Mouse (Mus musculus) liver, embryonic 11.5 days (tissue): ENCODE data around the gene Ugt1a10. TPM values are rescaled to one million over a fixed set of nuclear protein-coding genes. Genes with fewer than 3 reads are reported as not detected.

Source experiments
- ATAC-seq: fragments of 200-750 bp; cut with Nextera tagmentation; replicated peaks from 2 replicates; pipeline ENCODE4 v1.8.0; 2017; ENCODE audit warnings: moderate number of reproducible peaks, mild to moderate bottlenecking, moderate TSS enrichment, moderate library complexity; ENCODE audit not compliant: low FRiP score
- DNase-seq: peaks from one replicate; pipeline ENCODE4 v3.0.0-alpha.2; 2017; ENCODE audit warnings: low spot score
- H3K27ac ChIP-seq: fragments of 300-500 bp; sonication (generic); 2 replicates; pipeline ENCODE4 v1.5.1; 2014; ENCODE audit warnings: mild to moderate bottlenecking, low read depth, low read length, control low read depth
- H3K27me3 ChIP-seq: fragments of 300-500 bp; sonication (generic); replicated peaks from 2 replicates; pipeline ENCODE4 v1.6.1; 2014; ENCODE audit warnings: low read length, mixed read lengths; ENCODE audit not compliant: control insufficient read depth, insufficient read depth
- H3K36me3 ChIP-seq: fragments of 300-500 bp; sonication (generic); 2 replicates; pipeline ENCODE4 v1.6.1; 2014; ENCODE audit warnings: mild to moderate bottlenecking, low read length, moderate library complexity, mixed read lengths; ENCODE audit not compliant: control insufficient read depth, insufficient read depth
- H3K4me1 ChIP-seq: fragments of 300-500 bp; sonication (generic); replicated peaks from 2 replicates; pipeline ENCODE4 v1.6.1; 2014; ENCODE audit warnings: low read length, mixed read lengths; ENCODE audit not compliant: control insufficient read depth, insufficient read depth
- H3K4me2 ChIP-seq: fragments of 300-500 bp; sonication (generic); 2 replicates; pipeline ENCODE4 v1.6.1; 2014; ENCODE audit warnings: mild to moderate bottlenecking, control low read depth, moderate library complexity
- H3K4me3 ChIP-seq: fragments of 300-500 bp; sonication (generic); 2 replicates; pipeline ENCODE4 v1.5.1; 2014; ENCODE audit warnings: low read depth, low read length, control low read depth
- H3K9ac ChIP-seq: fragments of 300-500 bp; sonication (generic); 2 replicates; pipeline ENCODE4 v1.6.1; 2014; ENCODE audit warnings: low read depth, low read length, control low read depth
- H3K9me3 ChIP-seq: fragments of 300-500 bp; sonication (generic); 2 replicates; pipeline ENCODE4 v1.6.1; 2016; ENCODE audit warnings: low read length, inconsistent platforms, mixed read lengths; ENCODE audit not compliant: control insufficient read depth
- WGBS: fragments of 180-500 bp; shearing (Covaris S2); extraction: QIAGEN DNeasy Blood & Tissue Kit; methylation state at CpG from one replicate; pipeline ENCODE4 v1.1.7; 2014; 5-methylcytosine and 5-hydroxymethylcytosine counted together
- polyA plus RNA-seq: library from polyadenylated mRNA; unstranded; fragments of >200 nt; fragmentation: Nextera tagmentation; extraction: Ambion mirVana; gene quantifications from 2 replicates; pipeline ENCODE4 v1.2.1, GENCODE M21; 2014

Gene Ugt1a10
- polyA plus RNA-seq, 1 experiment from 2014 or later: not detected

GRCm38 (mm10) chr1:88235894-88236415 lies 180.8 kb downstream of the Ugt1a10 start:
- no peak overlapping the region for H3K4me3 ChIP-seq
- H3K27me3 ChIP-seq: no peaks in the 10 kb centered on the region
- H3K36me3 ChIP-seq: no peaks in the 10 kb centered on the region
- peaks cover 93% of the 10 kb centered on the region for H3K9me3 ChIP-seq
- H3K27ac ChIP-seq: no peak overlapping the region
- WGBS: 57% methylated on average over 4 of the region's 4 CpGs
- no peak overlapping the region for H3K9ac ChIP-seq
- no peaks in the 10 kb centered on the region for H3K4me1 ChIP-seq
- no peak overlapping the region for H3K4me2 ChIP-seq
- ATAC-seq (no peak), DNase-seq (no peak)

GRCm38 (mm10) chr1:88237311-88237710 lies 182.1 kb downstream of the Ugt1a10 start:
- DNase-seq (no peak), ATAC-seq (no peak)
- 68% methylated on average over 5 of the region's 5 CpGs for WGBS
- Histone ChIP-seq H3K9ac (no peak overlapping the region), H3K36me3 (no peaks in the 10 kb centered on the region), H3K4me2 (no peak overlapping the region), H3K4me1 (no peaks in the 10 kb centered on the region), H3K27me3 (no peaks in the 10 kb centered on the region), H3K27ac (no peak overlapping the region), H3K9me3 (peaks cover 84% of the 10 kb centered on the region), H3K4me3 (no peak overlapping the region)

- no peaks in the 10 kb centered on the region for H3K4me1 ChIP-seq
- no peaks in the 10 kb centered on the region for H3K36me3 ChIP-seq
- DNase-seq: no peak
- H3K4me2 ChIP-seq: no peak overlapping the region
- H3K27me3 ChIP-seq: no peaks in the 10 kb centered on the region
- 73% methylated on average over 6 of the region's 6 CpGs for WGBS
- H3K9ac ChIP-seq: no peak overlapping the region
- peaks cover 85% of the 10 kb centered on the region for H3K9me3 ChIP-seq
- no peak for ATAC-seq
- no peak overlapping the region for H3K4me3 ChIP-seq
- no peak overlapping the region for H3K27ac ChIP-seq
These were observed 183.6 kb downstream of the Ugt1a10 start for GRCm38 (mm10) chr1:88238771-88239170.

- no peak overlapping the region for H3K4me3 ChIP-seq
- 66% methylated on average over 5 of the region's 5 CpGs for WGBS
- DNase-seq (no peak), ATAC-seq (no peak)
- no peak overlapping the region for H3K4me2 ChIP-seq
- H3K36me3 ChIP-seq: no peaks in the 10 kb centered on the region
- H3K9me3 ChIP-seq: peaks cover 86% of the 10 kb centered on the region
- no peak overlapping the region for H3K27ac ChIP-seq
- H3K4me1 ChIP-seq: no peaks in the 10 kb centered on the region
- no peaks in the 10 kb centered on the region for H3K27me3 ChIP-seq
- H3K9ac ChIP-seq: no peak overlapping the region
These were observed 184.9 kb downstream of the Ugt1a10 start for GRCm38 (mm10) chr1:88240072-88240471.

- Histone ChIP-seq H3K4me2 (no peak overlapping the region), H3K9ac (no peak overlapping the region), H3K9me3 (peaks cover 86% of the 10 kb centered on the region), H3K27me3 (no peaks in the 10 kb centered on the region), H3K36me3 (no peaks in the 10 kb centered on the region), H3K4me3 (no peak overlapping the region), H3K27ac (no peak overlapping the region), H3K4me1 (no peaks in the 10 kb centered on the region)
- WGBS: 64% methylated on average over 4 of the region's 4 CpGs
- no peak for ATAC-seq
- no peak for DNase-seq
These were observed 185.4 kb downstream of the Ugt1a10 start for GRCm38 (mm10) chr1:88240579-88240978.

- Histone ChIP-seq H3K4me2 (no peak overlapping the region), H3K4me3 (no peak overlapping the region), H3K27ac (no peak overlapping the region), H3K9me3 (peaks cover 89% of the 10 kb centered on the region), H3K9ac (no peak overlapping the region), H3K4me1 (no peaks in the 10 kb centered on the region), H3K27me3 (no peaks in the 10 kb centered on the region), H3K36me3 (no peaks in the 10 kb centered on the region)
- ATAC-seq: no peak
- whole genome bisulfite sequencing: 60% methylated on average over 5 of the region's 5 CpGs
- DNase-seq: no peak
These were observed 188.7 kb downstream of the Ugt1a10 start for GRCm38 (mm10) chr1:88243861-88244260.

GRCm38 (mm10) chr1:88245881-88246280 lies 190.7 kb downstream of the Ugt1a10 start:
- Histone ChIP-seq H3K4me2 (no peak overlapping the region), H3K27ac (no peak overlapping the region), H3K4me3 (no peak overlapping the region), H3K27me3 (no peaks in the 10 kb centered on the region), H3K36me3 (no peaks in the 10 kb centered on the region), H3K9ac (no peak overlapping the region), H3K9me3 (peaks cover 90% of the 10 kb centered on the region), H3K4me1 (no peaks in the 10 kb centered on the region)
- DNase-seq (no peak), ATAC-seq (no peak)
- 72% methylated on average over 6 of the region's 6 CpGs for WGBS

- H3K27me3 ChIP-seq: no peaks in the 10 kb centered on the region
- H3K9me3 ChIP-seq: peaks cover 91% of the 10 kb centered on the region
- DNase-seq: no peak
- H3K27ac ChIP-seq: no peak overlapping the region
- H3K36me3 ChIP-seq: no peaks in the 10 kb centered on the region
- no peak overlapping the region for H3K9ac ChIP-seq
- no peaks in the 10 kb centered on the region for H3K4me1 ChIP-seq
- WGBS: 47% methylated on average over 6 of the region's 6 CpGs
- ATAC-seq: no peak
- H3K4me2 ChIP-seq: no peak overlapping the region
- H3K4me3 ChIP-seq: no peak overlapping the region
These were observed 191.2 kb downstream of the Ugt1a10 start for GRCm38 (mm10) chr1:88246386-88246785.

- WGBS: 43% methylated on average over 2 of the region's 2 CpGs
- no peak for DNase-seq
- ATAC-seq: no peak
- Histone ChIP-seq H3K4me2 (no peak overlapping the region), H3K9me3 (peaks cover 95% of the 10 kb centered on the region), H3K4me3 (no peak overlapping the region), H3K27me3 (no peaks in the 10 kb centered on the region), H3K9ac (no peak overlapping the region), H3K36me3 (no peaks in the 10 kb centered on the region), H3K4me1 (no peaks in the 10 kb centered on the region), H3K27ac (no peak overlapping the region)
These were observed 192.5 kb downstream of the Ugt1a10 start for GRCm38 (mm10) chr1:88247660-88248059.
